Mouse (Mus musculus): Measurements from ENCODE around the gene Vnn1. TPM values are rescaled to one million over a fixed set of nuclear protein-coding genes. Genes with fewer than 3 reads are reported as not detected.

Vnn1 gene
- not detected in 2 replicates for polyA plus RNA-seq (2012; ENCODE audit: low replicate concordance)

GRCm38 (mm10) chr10:23894601-23895349 is at the start of gene Vnn1:
Vnn1 (plus strand) TSS chr10:23894688.

GRCm38 (mm10) chr10:23851228-23851912 is 43.1 kb upstream of the Vnn1 start, which contains the start of gene Vnn3:
Vnn3 (plus strand) TSS chr10:23851462.

DNA sequence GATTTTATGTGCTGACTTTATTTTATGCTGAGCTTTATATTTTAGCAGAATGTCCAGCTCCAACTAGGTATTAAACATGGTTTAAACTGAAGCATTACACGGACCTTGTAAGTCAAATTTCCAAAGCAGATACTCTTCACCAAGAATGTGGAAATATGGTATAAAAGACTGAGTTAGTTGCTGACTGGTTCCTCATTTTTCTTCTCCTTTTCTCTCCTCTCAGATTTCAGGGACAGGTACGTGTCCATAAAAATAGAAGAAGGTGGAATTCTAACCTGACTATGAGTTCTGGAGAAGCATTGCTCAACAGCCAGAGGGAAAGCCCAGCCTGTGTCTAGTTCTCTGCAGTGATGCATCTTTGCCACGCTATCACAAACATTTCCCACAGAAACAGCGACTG is 25.6 kb downstream of the Vnn1 start, which contains the start of gene Taar1:
Gene Taar1 (plus strand): TSS at position 301 of the 400 bp plus-strand sequence.

GRCm38 (mm10) chr10:23938312-23938711 is 43.8 kb downstream of the Vnn1 start, which contains the start of gene Taar2:
Taar2 (plus strand) TSS chr10:23938572.

GRCm38 (mm10) chr10:23949508-23950005 is 55.1 kb downstream of the Vnn1 start, which contains the start of gene Taar3:
Taar3 (plus strand) TSS chr10:23949558.

Other genes starting within 250 kb of the Vnn1 start
- 80.2 and 1,134 TPM in 2 replicates for gene Rps12, start 107.4 kb upstream of the Vnn1 start, polyA plus RNA-seq (2012; ENCODE audit: low replicate concordance)
- 1.1 and 2.2 TPM in 2 replicates for gene Slc18b1, start 97.7 kb upstream of the Vnn1 start, polyA plus RNA-seq (2012; ENCODE audit: low replicate concordance)
- 0.13 TPM in 1 of 2 replicates, not detected in the other for gene Vnn3, start 43.2 kb upstream of the Vnn1 start, polyA plus RNA-seq (2012; ENCODE audit: low replicate concordance)
- gene Taar1, start 25.7 kb downstream of the Vnn1 start, polyA plus RNA-seq (2012; ENCODE audit: low replicate concordance), result not detected in 2 replicates
- gene Taar2, start 43.9 kb downstream of the Vnn1 start, polyA plus RNA-seq (2012; ENCODE audit: low replicate concordance), result not detected in 2 replicates
- gene Taar3, start 54.9 kb downstream of the Vnn1 start, polyA plus RNA-seq (2012; ENCODE audit: low replicate concordance), result not detected in 2 replicates
- gene Taar4, start 65.8 kb downstream of the Vnn1 start, polyA plus RNA-seq (2012; ENCODE audit: low replicate concordance), result not detected in 2 replicates
- not detected in 2 replicates for gene Taar5, start 76.0 kb downstream of the Vnn1 start, polyA plus RNA-seq (2012; ENCODE audit: low replicate concordance)
- gene Taar6, start 91.0 kb downstream of the Vnn1 start, polyA plus RNA-seq (2012; ENCODE audit: low replicate concordance), result not detected in 2 replicates
- not detected in 2 replicates for gene Taar7a, start 98.8 kb downstream of the Vnn1 start, polyA plus RNA-seq (2012; ENCODE audit: low replicate concordance)
- not detected in 2 replicates for gene Taar7b, start 105.3 kb downstream of the Vnn1 start, polyA plus RNA-seq (2012; ENCODE audit: low replicate concordance)
- not detected in 2 replicates for gene Taar7d, start 132.5 kb downstream of the Vnn1 start, polyA plus RNA-seq (2012; ENCODE audit: low replicate concordance)
- not detected in 2 replicates for gene Taar7e, start 142.9 kb downstream of the Vnn1 start, polyA plus RNA-seq (2012; ENCODE audit: low replicate concordance)
- not detected in 2 replicates for gene Taar7f, start 154.8 kb downstream of the Vnn1 start, polyA plus RNA-seq (2012; ENCODE audit: low replicate concordance)
- gene Taar8a, start 181.8 kb downstream of the Vnn1 start, polyA plus RNA-seq (2012; ENCODE audit: low replicate concordance), result not detected in 2 replicates
- not detected in 2 replicates for gene Taar8b, start 197.6 kb downstream of the Vnn1 start, polyA plus RNA-seq (2012; ENCODE audit: low replicate concordance)
- gene Taar8c, start 207.2 kb downstream of the Vnn1 start, polyA plus RNA-seq (2012; ENCODE audit: low replicate concordance), result not detected in 2 replicates
- not detected in 2 replicates for gene Taar9, start 214.8 kb downstream of the Vnn1 start, polyA plus RNA-seq (2012; ENCODE audit: low replicate concordance)